Mouse (Mus musculus) midbrain, embryonic 15.5 days (tissue): Measurements from ENCODE around the gene Nsl1. TPM values are rescaled to one million over a fixed set of nuclear protein-coding genes. Genes with fewer than 3 reads are reported as not detected.

Source experiments
- ATAC-seq: fragments of 200-750 bp; cut with Nextera tagmentation; replicated peaks from 2 replicates; pipeline ENCODE4 v1.8.0; 2017; ENCODE audit warnings: moderate TSS enrichment
- H3K27ac ChIP-seq: fragments of 300-500 bp; sonication (generic); 2 replicates; pipeline ENCODE4 v1.5.1; 2015; ENCODE audit warnings: mild to moderate bottlenecking, inconsistent platforms
- H3K27me3 ChIP-seq: fragments of 300-500 bp; sonication (generic); replicated peaks from 2 replicates; pipeline ENCODE4 v1.6.1; 2015; ENCODE audit warnings: inconsistent platforms
- H3K36me3 ChIP-seq: fragments of 300-500 bp; sonication (generic); replicated peaks from 2 replicates; pipeline ENCODE4 v1.6.1; 2015; ENCODE audit warnings: inconsistent platforms
- H3K4me1 ChIP-seq: fragments of 300-500 bp; sonication (generic); 2 replicates; pipeline ENCODE4 v1.6.1; 2015; ENCODE audit warnings: inconsistent platforms
- H3K4me2 ChIP-seq: fragments of 300-500 bp; sonication (generic); 2 replicates; pipeline ENCODE4 v1.6.1; 2015; ENCODE audit warnings: inconsistent platforms, mild to moderate bottlenecking, moderate library complexity
- H3K4me3 ChIP-seq: fragments of 300-500 bp; sonication (generic); 2 replicates; pipeline ENCODE4 v1.5.1; 2015; ENCODE audit warnings: mild to moderate bottlenecking, inconsistent platforms
- H3K9ac ChIP-seq: fragments of 300-500 bp; sonication (generic); 2 replicates; pipeline ENCODE4 v1.6.1; 2015; ENCODE audit warnings: mild to moderate bottlenecking, inconsistent platforms
- H3K9me3 ChIP-seq: fragments of 300-500 bp; sonication (generic); 2 replicates; pipeline ENCODE4 v1.6.1; 2016; ENCODE audit warnings: inconsistent platforms
- WGBS: fragments of 180-500 bp; shearing (Covaris S2); methylation state at CpG from one replicate; pipeline ENCODE4 v1.1.7; 2015; ENCODE audit warnings: mixed read lengths; 5-methylcytosine and 5-hydroxymethylcytosine counted together
- polyA plus RNA-seq: library from polyadenylated mRNA; unstranded; fragments of >200 nt; fragmentation: Nextera tagmentation; extraction: Ambion mirVana; gene quantifications from 2 replicates; pipeline ENCODE4 v1.2.1, GENCODE M21; 2015

The Nsl1 gene
- polyA plus RNA-seq, 1 experiment from 2014 or later, result 4.1 TPM

- H3K4me3 ChIP-seq, result peak overlapping the region; percentile 79
- H3K27me3 ChIP-seq, result no peaks in the 10 kb centered on the region
- no peaks in the 10 kb centered on the region for H3K9me3 ChIP-seq
- peak; percentile 76; the same call in 1 of the 2 replicates for ATAC-seq
- peak overlapping the region; percentile 66 for H3K27ac ChIP-seq
- peaks cover 19% of the 10 kb centered on the region for H3K4me1 ChIP-seq
- peak overlapping the region; percentile 71 for H3K9ac ChIP-seq
- WGBS, result 3% methylated on average over 15 of the region's 15 CpGs
- H3K4me2 ChIP-seq, result peak overlapping the region; percentile 99
- no peaks in the 10 kb centered on the region for H3K36me3 ChIP-seq
These were observed 501 bp upstream of the Nsl1 start for GRCm38 (mm10) chr1:191062241-191062780.

GRCm38 (mm10) chr1:191063700-191064099 lies 888 bp downstream of the Nsl1 start:
- Histone ChIP-seq H3K27me3 (no peaks in the 10 kb centered on the region), H3K9ac (no peak overlapping the region), H3K4me2 (peak overlapping the region; percentile 99), H3K9me3 (no peaks in the 10 kb centered on the region), H3K4me3 (peak overlapping the region; percentile 79), H3K36me3 (no peaks in the 10 kb centered on the region), H3K4me1 (peaks cover 19% of the 10 kb centered on the region), H3K27ac (no peak overlapping the region)
- no peak for ATAC-seq
- 63% methylated on average over 9 of the region's 9 CpGs for WGBS

GRCm38 (mm10) chr1:191064535-191064934 lies 1.7 kb downstream of the Nsl1 start:
- H3K4me2 ChIP-seq, result no peak overlapping the region
- no peak for ATAC-seq
- H3K9me3 ChIP-seq, result no peaks in the 10 kb centered on the region
- no peak overlapping the region for H3K9ac ChIP-seq
- 86% methylated on average over 2 of the region's 2 CpGs for WGBS
- H3K27ac ChIP-seq, result no peak overlapping the region
- H3K36me3 ChIP-seq, result no peaks in the 10 kb centered on the region
- H3K4me1 ChIP-seq, result peaks cover 19% of the 10 kb centered on the region
- no peak overlapping the region for H3K4me3 ChIP-seq
- no peaks in the 10 kb centered on the region for H3K27me3 ChIP-seq

- WGBS, result 91% methylated on average over 4 of the region's 4 CpGs
- no peaks in the 10 kb centered on the region for H3K36me3 ChIP-seq
- no peak overlapping the region for H3K4me2 ChIP-seq
These were observed 2.4 kb downstream of the Nsl1 start for GRCm38 (mm10) chr1:191065188-191065587.

GRCm38 (mm10) chr1:191068377-191068776 lies 5.6 kb downstream of the Nsl1 start:
- H3K4me2 ChIP-seq, result no peak overlapping the region
- H3K9me3 ChIP-seq, result no peaks in the 10 kb centered on the region
- H3K4me1 ChIP-seq, result peaks cover 7% of the 10 kb centered on the region
- no peak overlapping the region for H3K27ac ChIP-seq
- no peak for ATAC-seq
- H3K4me3 ChIP-seq, result no peak overlapping the region
- H3K36me3 ChIP-seq, result no peaks in the 10 kb centered on the region
- 86% methylated on average over 5 of the region's 5 CpGs for WGBS
- H3K9ac ChIP-seq, result no peak overlapping the region
- no peaks in the 10 kb centered on the region for H3K27me3 ChIP-seq

More at GRCm38 (mm10) chr1:191065188-191065587, 2.4 kb downstream of the Nsl1 start:
- Histone ChIP-seq H3K9me3 (no peaks in the 10 kb centered on the region), H3K27ac (no peak overlapping the region), H3K9ac (no peak overlapping the region), H3K4me3 (no peak overlapping the region), H3K4me1 (peaks cover 19% of the 10 kb centered on the region), H3K27me3 (no peaks in the 10 kb centered on the region)
- no peak for ATAC-seq

GRCm38 (mm10) chr1:191070259-191070658 lies 7.4 kb downstream of the Nsl1 start:
- Histone ChIP-seq H3K4me3 (no peak overlapping the region), H3K9ac (no peak overlapping the region), H3K36me3 (no peaks in the 10 kb centered on the region), H3K27me3 (no peaks in the 10 kb centered on the region), H3K4me2 (no peak overlapping the region), H3K4me1 (no peaks in the 10 kb centered on the region), H3K9me3 (no peaks in the 10 kb centered on the region), H3K27ac (no peak overlapping the region)
- no peak for ATAC-seq
- 79% methylated on average over 4 of the region's 4 CpGs for WGBS

- 93% methylated on average over 6 of the region's 6 CpGs for WGBS
- H3K4me3 ChIP-seq, result no peak overlapping the region
- ATAC-seq, result no peak
- no peak overlapping the region for H3K4me2 ChIP-seq
- no peaks in the 10 kb centered on the region for H3K36me3 ChIP-seq
- no peaks in the 10 kb centered on the region for H3K4me1 ChIP-seq
- H3K9ac ChIP-seq, result no peak overlapping the region
- H3K27me3 ChIP-seq, result no peaks in the 10 kb centered on the region
- no peak overlapping the region for H3K27ac ChIP-seq
- no peaks in the 10 kb centered on the region for H3K9me3 ChIP-seq
These were observed 8.8 kb downstream of the Nsl1 start for GRCm38 (mm10) chr1:191071613-191072012.

GRCm38 (mm10) chr1:191072329-191072913 lies 9.6 kb downstream of the Nsl1 start:
- Histone ChIP-seq H3K27me3 (no peaks in the 10 kb centered on the region), H3K9ac (no peak overlapping the region), H3K4me3 (no peak overlapping the region), H3K4me2 (no peak overlapping the region), H3K27ac (no peak overlapping the region), H3K9me3 (no peaks in the 10 kb centered on the region), H3K36me3 (no peaks in the 10 kb centered on the region), H3K4me1 (no peaks in the 10 kb centered on the region)
- ATAC-seq, result no peak
- WGBS, result 93% methylated on average over 16 of the region's 16 CpGs

- Histone ChIP-seq H3K9me3 (no peaks in the 10 kb centered on the region), H3K9ac (no peak overlapping the region), H3K4me1 (no peaks in the 10 kb centered on the region), H3K4me2 (no peak overlapping the region), H3K36me3 (no peaks in the 10 kb centered on the region), H3K27ac (no peak overlapping the region), H3K27me3 (no peaks in the 10 kb centered on the region), H3K4me3 (no peak overlapping the region)
- ATAC-seq, result no peak
- 78% methylated on average over 6 of the region's 6 CpGs for WGBS
These were observed 10.2 kb downstream of the Nsl1 start for GRCm38 (mm10) chr1:191073001-191073400.

- H3K9ac ChIP-seq, result no peak overlapping the region
- no peaks in the 10 kb centered on the region for H3K9me3 ChIP-seq
- H3K4me3 ChIP-seq, result no peak overlapping the region
- ATAC-seq, result no peak
- H3K27ac ChIP-seq, result no peak overlapping the region
- 92% methylated on average over 4 of the region's 4 CpGs for WGBS
- H3K4me2 ChIP-seq, result no peak overlapping the region
- no peaks in the 10 kb centered on the region for H3K36me3 ChIP-seq
- H3K4me1 ChIP-seq, result no peaks in the 10 kb centered on the region
- no peaks in the 10 kb centered on the region for H3K27me3 ChIP-seq
These were observed 10.7 kb downstream of the Nsl1 start for GRCm38 (mm10) chr1:191073486-191073885.

- ATAC-seq, result no peak
- no peaks in the 10 kb centered on the region for H3K27me3 ChIP-seq
- H3K9me3 ChIP-seq, result no peaks in the 10 kb centered on the region
- WGBS, result 64% methylated on average over 10 of the region's 10 CpGs
- H3K36me3 ChIP-seq, result no peaks in the 10 kb centered on the region
- no peak overlapping the region for H3K27ac ChIP-seq
- no peak overlapping the region for H3K4me3 ChIP-seq
- H3K9ac ChIP-seq, result no peak overlapping the region
- H3K4me2 ChIP-seq, result no peak overlapping the region
- H3K4me1 ChIP-seq, result no peaks in the 10 kb centered on the region
These were observed 12.5 kb downstream of the Nsl1 start for GRCm38 (mm10) chr1:191075199-191075883.

- Histone ChIP-seq H3K27ac (no peak overlapping the region), H3K4me2 (no peak overlapping the region), H3K9me3 (no peaks in the 10 kb centered on the region), H3K4me1 (no peaks in the 10 kb centered on the region), H3K9ac (no peak overlapping the region), H3K36me3 (no peaks in the 10 kb centered on the region), H3K27me3 (no peaks in the 10 kb centered on the region), H3K4me3 (no peak overlapping the region)
- 93% methylated on average over 8 of the region's 8 CpGs for WGBS
- no peak for ATAC-seq
These were observed 20.4 kb downstream of the Nsl1 start for GRCm38 (mm10) chr1:191083230-191083629.
